Mouse (Mus musculus): ENCODE measurements around the gene Gatad2a.

GRCm38 (mm10) chr8:70023596-70023995 is 27.4 kb upstream of the Gatad2a start:
- TF ChIP-seq POLR2A (IDR thresholded peaks at IDR 0.05; ENCODE audit: extremely low read depth, insufficient read depth, low read length) (no peak), CTCF (IDR thresholded peaks at IDR 0.05; ENCODE audit: extremely low read depth, insufficient read depth, low read length) (no peak)

Data from cortical plate, adult 2 months (tissue).